Mouse (Mus musculus): Measurements from ENCODE around the gene Vwf. TPM values are rescaled to one million over a fixed set of nuclear protein-coding genes. Genes with fewer than 3 reads are reported as not detected.

Gene Vwf
- polyA plus RNA-seq, 1 experiment = 15.0 TPM

DNA sequence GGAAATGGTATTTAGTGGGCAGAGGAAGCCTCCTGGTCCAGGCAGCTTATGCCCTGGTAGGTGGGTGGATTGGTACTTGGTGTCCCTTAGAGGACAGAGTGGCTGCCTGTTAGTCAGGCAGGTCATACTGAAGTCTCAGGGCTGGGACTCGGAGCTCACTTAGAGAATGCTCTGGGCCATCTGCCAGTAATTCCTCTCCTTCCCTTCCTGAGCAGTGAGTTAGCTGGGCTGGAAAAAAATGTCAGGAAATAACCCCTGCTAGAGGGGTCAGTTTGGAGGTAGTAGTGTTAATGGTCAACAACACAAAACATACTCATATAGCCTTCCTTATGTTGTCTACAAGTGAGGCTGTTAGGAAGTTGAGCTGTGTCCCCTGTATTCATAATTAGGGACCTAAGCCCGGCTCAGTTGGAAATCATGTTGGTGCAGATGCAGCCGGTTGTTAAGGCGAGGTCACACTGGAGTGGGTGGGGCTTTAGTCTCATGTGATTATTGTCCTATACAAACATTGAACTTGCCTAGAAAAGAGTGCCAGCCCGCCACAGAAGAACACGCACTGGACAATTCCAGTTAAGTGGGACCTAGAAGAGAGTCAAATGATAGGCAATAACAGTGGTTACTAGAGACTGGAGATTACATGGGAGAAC, 33.5 kb upstream of the Vwf start:
- 59% methylated on average over 6 of the region's 6 CpGs for WGBS
- no peaks in the 10 kb centered on the region for H3K27me3 ChIP-seq (ENCODE audit: control insufficient read depth, insufficient read depth, low read length)
- TF ChIP-seq CTCF (IDR thresholded peaks at IDR 0.05; ENCODE audit: borderline replicate concordance, insufficient read depth, low read depth, low read length) = no peak
- no peak for TF ChIP-seq POLR2A (IDR thresholded peaks at IDR 0.05; ENCODE audit: borderline replicate concordance, insufficient read depth, low read length)
- H3K4me1 ChIP-seq (ENCODE audit: control insufficient read depth, insufficient read depth, low read length) = no peaks in the 10 kb centered on the region
- H3K4me3 ChIP-seq (replicated peaks; ENCODE audit: insufficient read depth, low read depth, low read length) = no peak overlapping the region
- no peak overlapping the region for H3K27ac ChIP-seq (ENCODE audit: insufficient read depth, low read length)
- no peak for DNase-seq

DNA sequence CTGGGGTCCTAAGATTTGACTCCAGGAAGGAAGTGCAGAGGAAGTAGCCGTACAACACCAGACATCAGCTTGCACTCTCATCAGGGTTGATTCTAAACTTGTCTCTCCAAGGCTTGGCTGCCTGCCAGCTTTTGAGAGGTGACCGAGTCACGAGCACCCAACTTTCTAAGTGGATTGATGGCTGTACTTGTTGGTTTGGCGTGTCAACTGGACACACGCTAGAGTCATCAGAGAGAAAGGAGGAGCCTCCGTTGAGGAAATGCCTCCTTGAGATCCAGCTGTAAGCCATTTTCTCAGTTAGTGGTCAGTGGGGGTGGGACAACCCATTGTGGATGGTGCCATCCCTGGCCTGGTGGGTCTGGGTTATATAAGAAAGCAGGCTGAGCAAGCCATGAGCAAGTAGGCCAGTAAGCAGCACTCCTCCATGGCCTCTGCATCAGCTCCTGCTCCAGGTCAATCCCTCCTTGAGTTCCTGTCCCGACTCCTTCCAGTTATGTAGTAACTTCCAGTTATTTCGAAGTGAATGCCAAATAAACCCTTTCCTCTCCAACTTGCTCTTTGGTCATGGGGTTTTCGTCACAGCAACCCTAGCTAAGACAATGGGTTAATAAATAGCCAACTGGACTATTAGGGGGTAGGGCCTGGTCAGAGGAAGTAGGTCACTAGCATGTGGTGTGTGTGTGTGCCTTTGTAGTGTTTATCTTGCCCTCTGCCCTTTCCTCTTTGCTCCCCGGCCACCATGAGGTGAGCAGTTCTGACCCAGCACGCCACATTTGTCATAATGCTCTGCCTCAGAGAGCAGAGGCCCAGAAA, 30.9 kb upstream of the Vwf start:
- WGBS = 84% methylated on average over 11 of the region's 11 CpGs
- H3K4me3 ChIP-seq (replicated peaks; ENCODE audit: insufficient read depth, low read depth, low read length) = no peak overlapping the region
- H3K27ac ChIP-seq (ENCODE audit: insufficient read depth, low read length) = no peak overlapping the region
- H3K4me1 ChIP-seq (ENCODE audit: control insufficient read depth, insufficient read depth, low read length) = no peaks in the 10 kb centered on the region
- no peak for TF ChIP-seq CTCF (IDR thresholded peaks at IDR 0.05; ENCODE audit: borderline replicate concordance, insufficient read depth, low read depth, low read length)
- TF ChIP-seq POLR2A (IDR thresholded peaks at IDR 0.05; ENCODE audit: borderline replicate concordance, insufficient read depth, low read length) = no peak
- DNase-seq = no peak
- no peaks in the 10 kb centered on the region for H3K27me3 ChIP-seq (ENCODE audit: control insufficient read depth, insufficient read depth, low read length)

GRCm38 (mm10) chr6:125521558-125522193, 24.9 kb upstream of the Vwf start:
- no peak for DNase-seq
- TF ChIP-seq POLR2A (IDR thresholded peaks at IDR 0.05; ENCODE audit: borderline replicate concordance, insufficient read depth, low read length) (no peak), CTCF (IDR thresholded peaks at IDR 0.05; ENCODE audit: borderline replicate concordance, insufficient read depth, low read depth, low read length) (no peak)
- no peaks in the 10 kb centered on the region; the same call in 1 of the 2 replicates for H3K27me3 ChIP-seq (ENCODE audit: control insufficient read depth, insufficient read depth, low read length)
- 53% methylated on average over 5 of the region's 5 CpGs for WGBS
- H3K4me1 ChIP-seq (ENCODE audit: control insufficient read depth, insufficient read depth, low read length) = no peaks in the 10 kb centered on the region; the same call in 1 of the 2 replicates
- H3K27ac ChIP-seq (ENCODE audit: insufficient read depth, low read length) = no peak overlapping the region
- H3K4me3 ChIP-seq (replicated peaks; ENCODE audit: insufficient read depth, low read depth, low read length) = no peak overlapping the region

DNA sequence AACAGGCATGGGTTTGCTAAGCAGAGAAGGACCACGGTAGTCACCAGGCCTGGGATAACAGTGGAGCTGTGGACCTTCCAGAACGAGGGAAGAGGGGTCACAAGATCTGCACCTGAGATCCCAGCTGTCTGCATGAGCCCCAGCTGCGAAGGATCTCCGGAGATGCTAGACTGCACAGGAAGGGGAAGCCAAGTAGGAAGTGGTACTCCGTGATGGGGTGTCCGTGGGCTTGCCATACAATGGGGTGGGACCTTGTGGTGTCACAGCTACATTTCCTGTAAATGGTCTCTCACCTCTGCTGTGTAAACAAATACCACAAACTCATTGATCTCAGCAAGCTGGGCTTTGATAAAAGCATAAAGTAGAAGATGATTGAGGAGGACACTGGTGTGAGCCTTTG, 22.5 kb upstream of the Vwf start:
- no peaks in the 10 kb centered on the region; the same call in 1 of the 2 replicates for H3K27me3 ChIP-seq (ENCODE audit: control insufficient read depth, insufficient read depth, low read length)
- no peak overlapping the region for H3K4me3 ChIP-seq (replicated peaks; ENCODE audit: insufficient read depth, low read depth, low read length)
- H3K27ac ChIP-seq (ENCODE audit: insufficient read depth, low read length) = no peak overlapping the region
- no peaks in the 10 kb centered on the region; the same call in 1 of the 2 replicates for H3K4me1 ChIP-seq (ENCODE audit: control insufficient read depth, insufficient read depth, low read length)
- DNase-seq = no peak
- WGBS = 91% methylated on average over 6 of the region's 6 CpGs
- TF ChIP-seq CTCF (IDR thresholded peaks at IDR 0.05; ENCODE audit: borderline replicate concordance, insufficient read depth, low read depth, low read length) (no peak), POLR2A (IDR thresholded peaks at IDR 0.05; ENCODE audit: borderline replicate concordance, insufficient read depth, low read length) (no peak)

DNA sequence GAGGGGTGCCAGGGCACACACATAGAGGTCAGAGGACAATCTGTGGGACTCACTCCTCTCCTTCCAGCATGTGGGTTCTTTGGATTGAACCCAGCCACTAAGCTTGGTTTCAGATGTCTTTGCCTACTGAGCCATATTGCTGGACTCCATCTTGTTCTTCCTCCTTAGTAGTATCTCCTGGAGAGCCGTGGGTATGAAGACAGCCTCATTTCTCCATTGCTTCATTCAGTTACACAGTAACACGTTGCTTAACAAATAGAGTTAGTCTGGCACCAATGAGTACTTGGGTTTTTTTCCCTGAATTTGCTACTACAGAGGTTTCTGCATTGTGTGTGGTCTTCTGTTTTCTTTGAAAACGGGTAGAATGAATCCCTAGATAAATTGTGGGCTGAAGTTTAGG, 20.5 kb upstream of the Vwf start:
- Histone ChIP-seq H3K4me3 (replicated peaks; ENCODE audit: insufficient read depth, low read depth, low read length) (no peak overlapping the region), H3K27ac (ENCODE audit: insufficient read depth, low read length) (no peak overlapping the region), H3K4me1 (ENCODE audit: control insufficient read depth, insufficient read depth, low read length) (no peaks in the 10 kb centered on the region; the same call in 1 of the 2 replicates), H3K27me3 (ENCODE audit: control insufficient read depth, insufficient read depth, low read length) (no peaks in the 10 kb centered on the region; the same call in 1 of the 2 replicates)
- DNase-seq = no peak
- no peak for TF ChIP-seq CTCF (IDR thresholded peaks at IDR 0.05; ENCODE audit: borderline replicate concordance, insufficient read depth, low read depth, low read length)
- TF ChIP-seq POLR2A (IDR thresholded peaks at IDR 0.05; ENCODE audit: borderline replicate concordance, insufficient read depth, low read length) = no peak
- WGBS = 68% methylated on average over 3 of the region's 3 CpGs

GRCm38 (mm10) chr6:125528614-125529200, 17.9 kb upstream of the Vwf start:
- Histone ChIP-seq H3K27me3 (ENCODE audit: control insufficient read depth, insufficient read depth, low read length) (no peaks in the 10 kb centered on the region), H3K4me3 (replicated peaks; ENCODE audit: insufficient read depth, low read depth, low read length) (no peak overlapping the region), H3K27ac (ENCODE audit: insufficient read depth, low read length) (no peak overlapping the region), H3K4me1 (ENCODE audit: control insufficient read depth, insufficient read depth, low read length) (no peaks in the 10 kb centered on the region; the same call in 1 of the 2 replicates)
- TF ChIP-seq POLR2A (IDR thresholded peaks at IDR 0.05; ENCODE audit: borderline replicate concordance, insufficient read depth, low read length) (no peak), CTCF (IDR thresholded peaks at IDR 0.05; ENCODE audit: borderline replicate concordance, insufficient read depth, low read depth, low read length) (no peak)
- WGBS = 84% methylated on average over 9 of the region's 9 CpGs
- no peak for DNase-seq

- no peak for DNase-seq
- 90% methylated on average over 5 of the region's 5 CpGs for WGBS
- Histone ChIP-seq H3K27me3 (ENCODE audit: control insufficient read depth, insufficient read depth, low read length) (no peaks in the 10 kb centered on the region), H3K4me1 (ENCODE audit: control insufficient read depth, insufficient read depth, low read length) (no peaks in the 10 kb centered on the region; the same call in 1 of the 2 replicates), H3K27ac (ENCODE audit: insufficient read depth, low read length) (no peak overlapping the region), H3K4me3 (replicated peaks; ENCODE audit: insufficient read depth, low read depth, low read length) (no peak overlapping the region)
- no peak for TF ChIP-seq CTCF (IDR thresholded peaks at IDR 0.05; ENCODE audit: borderline replicate concordance, insufficient read depth, low read depth, low read length)
- TF ChIP-seq POLR2A (IDR thresholded peaks at IDR 0.05; ENCODE audit: borderline replicate concordance, insufficient read depth, low read length) = no peak
Observed at GRCm38 (mm10) chr6:125529479-125529878, 17.1 kb upstream of the Vwf start.
